Comparison of ENCODE assay signal across 7 mouse cellular contexts in genomic region chr16:45608481-45608954, GRCm38 (mm10). TPM values are rescaled to one million over a fixed set of nuclear protein-coding genes. Genes with fewer than 3 reads are reported as not detected.
DNase-seq lines count a peak whose midpoint lies in the region; ATAC-seq and TF ChIP-seq lines count a peak whose summit lies in the region.

No protein-coding gene starts in this region.

- WGBS in liver, embryonic 16.5 days (ENCODE audit: insufficient replicate concordance) = 25% methylated on average over 4 of the region's 4 CpGs
- WGBS in stomach, postnatal 0 days = 14% methylated on average over 4 of the region's 4 CpGs

- no peak overlapping the region for H3K4me2 ChIP-seq in liver, embryonic 16.5 days (ENCODE audit: low read depth, low read length)
- no peak overlapping the region for H3K4me2 ChIP-seq in stomach, postnatal 0 days (replicated peaks; ENCODE audit: low read depth)

- ATAC-seq in hematopoietic stem cell, adult 5-6 weeks (replicated peaks in 1 of 2; ENCODE audit: insufficient read depth in 1 of 2, low FRiP score in 2 of 2, low TSS enrichment in 1 of 2, low read depth in 1 of 2, poor library complexity in 2 of 2, severe bottlenecking in 2 of 2) = peak; percentile 55 to 71
- ATAC-seq in liver, embryonic 16.5 days (ENCODE audit: low read depth) = peak; percentile 89
- ATAC-seq in stomach, postnatal 0 days (ENCODE audit: low FRiP score, low TSS enrichment) = peak; percentile 87

- peak; percentile 93 for TF ChIP-seq CTCF in stomach, postnatal 0 days (IDR thresholded peaks at IDR 0.05; ENCODE audit: low read depth)

- H3K27me3 ChIP-seq in liver, embryonic 16.5 days (ENCODE audit: control insufficient read depth, insufficient read depth, low read depth, low read length) = no peaks in the 10 kb centered on the region
- H3K27me3 ChIP-seq in stomach, postnatal 0 days (ENCODE audit: control insufficient read depth, insufficient read depth, low read length) = no peaks in the 10 kb centered on the region

- peak; percentile 16 for DNase-seq in layer of hippocampus, adult 11-12 months (ENCODE audit: low spot score)
- DNase-seq in layer of hippocampus, adult 8-10 months (ENCODE audit: low spot score in 2 of 2) = no peak
- peak; percentile 5 for DNase-seq in ZHBTc4 (ENCODE audit: low read depth, low spot score)
- DNase-seq in stomach, postnatal 0 days (ENCODE audit: low spot score) = peak; percentile 42
- no peak for DNase-seq in frontal cortex, postnatal 10 days (ENCODE audit: low spot score in 2 of 2)

- H3K9ac ChIP-seq in liver, embryonic 16.5 days (ENCODE audit: low read depth, low read length) = no peak overlapping the region
- no peak overlapping the region for H3K9ac ChIP-seq in stomach, postnatal 0 days (ENCODE audit: low read length)

- H3K9me3 ChIP-seq in liver, embryonic 16.5 days (replicated peaks; ENCODE audit: control insufficient read depth, low read length) = no peaks in the 10 kb centered on the region
- H3K9me3 ChIP-seq in stomach, postnatal 0 days (ENCODE audit: control insufficient read depth, low read length) = no peaks in the 10 kb centered on the region

- TF ChIP-seq EP300 in stomach, postnatal 0 days (optimal IDR thresholded peaks at IDR 0.05) = no peak

- H3K27ac ChIP-seq in liver, embryonic 16.5 days (ENCODE audit: low read length) = no peak overlapping the region; the same call in 1 of the 2 replicates
- peak overlapping the region; percentile 66 for H3K27ac ChIP-seq in stomach, postnatal 0 days (replicated peaks)

- H3K36me3 ChIP-seq in liver, embryonic 16.5 days (ENCODE audit: control insufficient read depth, insufficient read depth) = no peaks in the 10 kb centered on the region
- H3K36me3 ChIP-seq in stomach, postnatal 0 days (ENCODE audit: control insufficient read depth, insufficient read depth, low read length) = no peaks in the 10 kb centered on the region

- H3K4me3 ChIP-seq in liver, embryonic 16.5 days (ENCODE audit: low read depth, low read length) = no peak overlapping the region
- H3K4me3 ChIP-seq in stomach, postnatal 0 days (ENCODE audit: low read depth, low read length) = no peak overlapping the region

- no peaks in the 10 kb centered on the region; the same call in none of the 2 replicates for H3K4me1 ChIP-seq in liver, embryonic 16.5 days (ENCODE audit: control insufficient read depth, low read depth, low read length)
- no peaks in the 10 kb centered on the region for H3K4me1 ChIP-seq in stomach, postnatal 0 days (replicated peaks; ENCODE audit: control insufficient read depth, insufficient read depth)

RNA-seq across cellular contexts. Expression of gene Gcsam, which starts 1.7 kb away (rescaled TPM):
- total RNA-seq in layer of hippocampus, adult 8-10 months (2022) = not detected
- total RNA-seq in hematopoietic stem cell, adult 5-6 weeks (2017) = 4.2 and 7.8 TPM in 2 replicates
- polyA plus RNA-seq in liver, embryonic 16.5 days (2015; fragmentation: Nextera tagmentation; extraction: Ambion mirVana) = 1.8 and 1.9 TPM in 2 replicates
- polyA plus RNA-seq in stomach, postnatal 0 days (2015; fragmentation: Nextera tagmentation; extraction: Ambion mirVana) = 0.11 and 0.12 TPM in 2 replicates

RNA-seq across cellular contexts. Expression of gene BC016579, which starts 45.4 kb away (rescaled TPM):
- under 1 TPM in 3 of 4 experiments, not detected in 1; 0.14 to 0.39 (median 0.18) TPM for total RNA-seq in layer of hippocampus, adult 8-10 months (2022)
- 3.9 and 8.8 TPM in 2 replicates for total RNA-seq in hematopoietic stem cell, adult 5-6 weeks (2017)
- polyA plus RNA-seq in liver, embryonic 16.5 days (2015; fragmentation: Nextera tagmentation; extraction: Ambion mirVana) = 0.27 and 0.32 TPM in 2 replicates
- 10.2 and 10.6 TPM in 2 replicates for polyA plus RNA-seq in stomach, postnatal 0 days (2015; fragmentation: Nextera tagmentation; extraction: Ambion mirVana)

Comparison
In these comparisons a context has a peak if more than half of its experiments do, and no peak if none do; other contexts are left out.
1. DNase-seq: peak in layer of hippocampus, adult 11-12 months (single experiment), ZHBTc4 (single experiment) and stomach, postnatal 0 days (single experiment); none in layer of hippocampus, adult 8-10 months (0 of 2) and frontal cortex, postnatal 10 days (0 of 2).
2. Peak in every context shown above with its lines, with median percentiles within 50 percentile points of each other: ATAC-seq.